Mouse (Mus musculus) yolk sac, embryonic 10.5 days (tissue): ENCODE data around the gene Fgl2.

ENCODE experiments used
- DNase-seq: peaks from one replicate; pipeline ENCODE4 v3.0.0-alpha.2; 2017; ENCODE audit warnings: low spot score

Gene Fgl2

GRCm38 (mm10) chr5:21384252-21384960 lies 12.0 kb downstream of the Fgl2 start:
- no peak for DNase-seq

DNA sequence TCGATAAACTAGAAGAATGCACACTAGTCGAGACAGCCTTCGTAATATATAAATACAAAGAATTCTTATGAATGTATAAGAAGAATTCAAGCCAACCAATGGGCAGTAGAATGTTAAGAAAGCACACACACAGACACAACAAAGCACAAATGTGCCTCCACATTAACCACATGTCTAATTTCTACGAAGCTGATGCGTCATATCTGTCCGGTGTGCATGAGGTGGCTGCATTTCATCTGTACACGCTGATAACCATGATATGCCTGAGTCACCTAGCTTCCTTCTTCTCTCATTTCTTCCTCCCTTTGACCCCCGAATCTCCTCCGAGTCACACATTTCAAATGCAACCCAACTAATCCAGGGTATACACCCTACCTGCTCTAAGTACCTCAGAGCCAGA lies 12.5 kb downstream of the Fgl2 start:
- no peak for DNase-seq

DNA sequence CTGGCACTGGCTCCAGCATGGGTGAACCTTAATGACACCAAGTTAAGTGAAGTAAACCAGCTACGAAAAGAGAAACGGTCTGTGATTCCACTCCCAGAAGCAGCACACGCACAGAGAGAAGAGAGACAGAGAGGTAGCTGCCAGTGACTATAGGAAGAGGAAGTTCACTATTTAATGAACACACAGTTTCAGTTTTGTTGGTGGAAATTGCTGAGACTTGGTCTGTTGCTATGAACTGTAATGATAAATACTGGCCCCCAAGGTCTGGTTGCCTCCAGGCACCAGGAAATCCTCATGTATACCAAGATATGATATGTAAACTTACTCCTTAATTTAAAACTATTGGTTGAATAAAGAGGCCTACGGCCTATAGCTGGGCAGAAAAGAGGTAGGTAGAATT lies 14.0 kb downstream of the Fgl2 start:
- DNase-seq, result no peak

- no peak for DNase-seq
Measured at GRCm38 (mm10) chr5:21387340-21387739, 14.9 kb downstream of the Fgl2 start.

DNA sequence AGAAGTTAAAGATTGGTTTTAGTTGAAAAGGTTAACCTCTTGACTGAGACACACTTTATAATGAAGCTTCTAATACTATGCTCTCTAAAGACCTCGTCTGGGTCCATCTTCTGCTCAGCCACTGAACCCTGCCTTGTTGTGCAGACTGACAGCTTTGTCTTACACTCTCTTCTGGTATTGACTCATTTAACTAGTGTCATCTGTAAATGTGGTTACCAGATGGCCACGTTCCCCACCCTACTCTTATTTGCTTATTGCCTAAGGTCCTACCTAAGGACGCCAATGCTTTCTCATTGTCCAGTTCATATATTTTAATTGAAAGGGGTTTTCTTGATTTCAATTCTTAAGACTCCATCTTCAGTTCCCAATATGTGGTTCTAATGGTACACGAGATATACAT lies 16.4 kb downstream of the Fgl2 start:
- DNase-seq, result no peak

DNA sequence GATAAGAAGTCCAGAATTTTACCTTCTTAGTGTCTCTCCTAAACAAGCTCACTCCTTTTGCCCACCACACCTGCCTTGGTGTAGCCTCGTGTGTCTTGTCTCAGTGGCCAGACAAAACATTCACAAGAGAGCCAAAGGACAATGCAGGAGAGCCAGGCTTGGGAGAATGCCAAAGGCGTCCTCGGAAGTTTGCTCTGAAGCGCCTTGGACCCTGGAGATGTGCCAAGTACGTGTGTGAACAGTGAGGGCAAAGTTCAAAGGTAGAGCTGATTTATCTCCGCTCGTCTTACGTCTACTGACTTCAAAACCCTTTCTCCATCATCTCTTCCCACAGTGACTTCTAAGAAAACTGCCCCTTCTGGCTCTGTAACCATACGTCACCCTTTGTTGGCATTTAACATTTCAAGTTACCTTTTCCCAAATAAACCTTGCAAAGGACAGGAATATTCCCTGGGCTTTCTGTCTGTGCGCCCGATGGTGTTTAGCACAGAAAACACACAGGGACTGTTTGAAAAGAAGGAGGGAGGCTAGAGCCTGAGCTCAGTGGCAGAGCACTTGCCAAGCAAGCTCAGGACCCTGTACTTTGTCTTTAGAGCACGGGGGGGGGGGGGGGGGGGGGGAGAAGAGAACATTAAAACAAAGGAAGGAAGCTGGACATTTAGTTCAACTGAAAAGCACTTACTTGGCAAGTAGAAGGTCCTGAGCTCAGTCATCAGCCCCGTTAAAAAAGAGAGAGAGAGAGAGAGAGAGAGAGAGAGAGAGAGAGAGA lies 19.4 kb downstream of the Fgl2 start:
- DNase-seq, result peak; percentile 53

- DNase-seq, result no peak
Measured at GRCm38 (mm10) chr5:21394562-21394961, 22.1 kb downstream of the Fgl2 start.

DNA sequence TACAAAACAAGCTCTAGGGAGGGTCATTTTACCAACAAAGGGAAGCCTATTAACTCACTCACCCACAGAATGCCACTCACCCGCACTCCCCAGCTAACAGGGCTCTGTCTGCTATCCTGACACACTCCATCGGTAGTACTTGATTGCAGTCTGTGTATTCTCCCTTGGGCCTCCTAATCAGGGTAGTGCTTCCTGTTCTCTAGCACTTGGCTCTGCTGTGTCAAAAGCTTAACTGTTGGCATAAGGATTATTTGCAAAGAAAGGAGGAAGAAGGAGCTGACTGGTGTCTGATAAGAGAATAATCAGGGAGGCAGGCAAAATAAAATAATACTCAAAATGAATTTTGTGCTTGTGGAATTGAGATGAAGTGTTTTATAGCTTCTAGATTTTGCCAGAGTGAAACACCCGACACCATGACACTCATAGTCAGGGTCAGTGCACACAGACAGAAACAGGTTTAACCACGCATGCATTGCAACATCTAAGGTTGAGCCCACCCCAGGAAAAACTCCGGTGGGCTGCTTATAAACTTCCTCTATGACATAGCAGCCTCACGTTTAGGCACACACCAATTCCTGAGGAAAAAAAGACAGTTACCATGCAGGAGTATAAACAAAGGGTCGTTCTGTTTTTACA lies 22.9 kb downstream of the Fgl2 start:
- no peak for DNase-seq

DNA sequence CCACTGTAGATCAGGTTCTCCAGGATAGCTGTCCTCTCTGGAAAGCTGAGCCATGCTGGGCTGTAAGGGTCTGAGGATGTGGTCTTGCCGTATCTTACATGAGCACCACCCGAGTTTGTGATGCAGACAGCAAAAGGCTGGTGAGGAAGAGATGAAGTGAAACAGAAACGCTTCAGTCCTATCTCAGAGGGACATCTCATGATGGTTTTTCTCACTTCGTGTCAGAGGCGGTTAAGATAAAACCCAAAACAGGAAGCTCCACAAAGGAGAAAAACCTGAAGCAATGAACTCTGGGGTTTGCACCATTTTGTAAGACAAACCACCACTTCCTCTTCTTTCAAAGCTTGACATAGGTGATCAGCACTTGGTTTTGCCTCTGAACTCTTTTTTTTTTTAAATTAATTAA lies 38.8 kb downstream of the Fgl2 start:
- DNase-seq, result no peak

DNA sequence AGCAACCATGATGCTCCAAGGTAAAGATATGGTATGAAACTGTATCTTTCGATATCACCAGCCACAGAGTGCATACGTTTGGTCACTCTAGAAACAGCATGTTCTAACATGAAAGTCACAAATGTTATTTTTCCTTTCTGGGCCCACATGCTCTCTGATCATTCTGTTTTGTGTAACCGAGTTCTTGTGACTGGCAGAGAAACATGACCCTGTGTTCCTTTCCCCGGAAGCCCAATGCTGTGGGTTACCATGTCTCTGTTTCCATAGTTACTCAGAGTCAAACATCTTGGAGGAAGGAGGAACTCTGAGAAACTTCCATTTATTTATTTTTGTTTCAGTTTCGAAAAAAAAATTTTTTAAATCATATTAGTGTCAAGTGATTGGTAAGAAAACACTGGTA lies 39.6 kb downstream of the Fgl2 start:
- no peak for DNase-seq

DNA sequence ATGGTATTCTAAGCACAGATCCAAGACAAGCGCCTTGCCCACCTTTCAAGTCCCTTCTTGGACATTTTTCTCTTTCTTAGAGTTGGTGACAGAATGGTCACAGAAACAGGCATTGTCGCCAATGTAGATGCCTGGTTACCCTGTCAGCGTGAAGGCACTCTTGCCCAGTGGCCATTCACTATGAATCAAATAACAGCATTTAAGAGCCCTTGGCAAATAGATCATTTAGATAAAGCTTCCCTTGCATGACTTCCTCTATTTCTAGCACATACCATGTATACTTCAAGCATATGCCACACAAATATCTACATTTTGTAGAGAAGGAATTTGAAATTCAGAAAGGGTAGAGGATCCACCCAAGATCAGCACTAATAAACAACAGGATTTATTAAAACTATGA lies 40.9 kb downstream of the Fgl2 start:
- DNase-seq, result no peak

DNA sequence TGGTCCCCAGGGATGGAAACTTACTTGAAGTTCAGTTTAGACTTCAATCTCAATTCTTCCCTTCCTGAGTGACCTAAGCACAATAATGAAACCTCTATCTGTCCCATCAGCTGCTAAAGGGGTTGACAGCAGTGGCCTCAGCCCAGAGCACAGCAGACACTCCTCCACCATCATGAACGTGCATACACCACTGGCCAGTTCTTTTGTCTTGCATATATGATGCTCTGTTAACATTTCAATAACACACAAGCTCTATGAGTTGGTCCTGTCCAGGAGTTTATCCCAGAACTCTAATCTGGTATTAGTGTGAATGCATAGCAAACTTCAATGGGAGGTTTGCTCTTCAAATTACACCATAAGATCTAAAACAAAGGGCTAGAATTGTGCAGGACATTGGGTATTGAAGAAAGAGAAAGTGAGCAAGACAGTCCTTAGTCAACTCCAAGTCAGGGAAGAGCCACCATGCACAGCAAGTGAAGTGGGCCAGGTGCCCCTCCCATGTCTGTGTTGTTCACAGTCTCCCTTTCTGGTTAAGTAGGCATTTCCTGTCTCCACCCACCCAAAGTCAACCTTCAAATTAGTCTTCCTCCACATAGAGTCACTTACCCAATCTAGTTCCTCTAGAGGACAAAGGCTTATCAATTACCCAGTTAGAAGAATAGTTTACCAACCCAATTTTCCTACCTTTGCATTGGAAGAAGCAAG lies 41.8 kb downstream of the Fgl2 start:
- no peak for DNase-seq

DNA sequence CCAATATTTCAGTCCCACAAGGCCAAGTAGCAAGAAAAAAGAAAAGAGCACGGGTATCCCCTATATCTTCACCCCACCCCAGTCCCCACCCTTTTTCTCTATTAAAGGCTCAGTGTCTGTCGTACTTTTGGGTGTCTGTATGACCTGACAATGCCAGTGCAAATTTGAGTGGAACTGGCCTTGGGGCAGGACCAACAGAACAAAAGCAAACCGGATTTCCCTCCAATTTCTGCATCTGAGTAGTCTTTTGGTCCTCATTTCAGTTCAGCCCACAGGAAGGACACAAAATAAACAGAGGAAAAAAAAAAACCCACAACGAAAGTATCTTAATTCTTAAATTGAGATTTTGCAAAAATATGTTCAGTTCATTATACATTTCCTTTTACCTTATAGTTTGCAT lies 46.2 kb downstream of the Fgl2 start:
- no peak for DNase-seq

DNA sequence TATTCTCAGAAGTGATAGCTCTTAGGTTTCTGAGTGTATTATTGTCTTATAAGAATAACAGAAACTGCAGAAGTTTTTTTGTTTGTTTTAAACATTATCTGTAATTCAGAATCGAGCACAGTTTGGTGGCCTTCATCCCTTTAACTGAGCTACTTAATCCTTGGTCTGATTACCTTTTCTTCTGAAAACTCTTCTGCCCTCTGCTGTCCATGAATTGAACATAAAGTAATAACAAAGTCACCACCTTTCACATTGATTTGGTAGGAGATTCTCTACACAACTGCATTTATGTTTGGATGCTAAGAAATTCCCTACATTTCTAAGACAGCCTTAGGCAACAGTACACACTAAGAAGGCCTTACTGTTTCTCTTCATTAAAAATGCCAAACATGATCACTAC lies 48.2 kb downstream of the Fgl2 start:
- DNase-seq, result no peak

- DNase-seq, result peak; percentile 96
Measured at GRCm38 (mm10) chr5:21424614-21425602, 52.5 kb downstream of the Fgl2 start, which contains the start of the genes Ccdc146 and Fam185a. TSS of gene Ccdc146 (minus strand) at chr5:21424677. TSS of gene Fam185a (plus strand) at chr5:21424958.

DNA sequence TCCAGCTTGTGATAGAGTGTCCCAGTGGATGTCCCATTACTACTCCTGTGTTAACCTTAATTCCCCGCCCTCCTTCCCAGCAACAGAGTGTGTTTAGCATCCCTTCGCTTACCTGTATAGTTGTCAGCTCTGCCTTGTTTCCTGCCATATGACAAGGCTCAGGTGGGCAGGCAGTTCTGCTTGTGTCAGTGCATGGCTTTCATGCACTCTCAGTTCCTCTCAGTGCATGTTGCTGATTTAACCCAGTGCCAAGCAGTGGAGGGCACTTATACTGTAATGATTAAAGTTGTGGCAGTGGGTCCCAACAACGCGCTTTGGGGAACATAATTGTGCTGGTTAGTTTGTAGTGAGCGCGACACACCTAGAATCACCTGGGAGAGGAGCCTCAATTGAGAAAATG lies 54.2 kb downstream of the Fgl2 start:
- DNase-seq, result no peak
